Mouse (Mus musculus) heart, adult 2 months (tissue): ENCODE data around the gene Dnaic1. TPM values are rescaled to one million over a fixed set of nuclear protein-coding genes. Genes with fewer than 3 reads are reported as not detected.

Source experiments
- DNase-seq, 2 experiments: peaks; one replicate each; pipeline ENCODE4 v3.0.0; 2021
- H3K27ac ChIP-seq: fragments of 200-600 bp; 2 replicates; pipeline ENCODE4 v1.8.1; 2022
- H3K27me3 ChIP-seq: fragments of 200-500 bp; 2 replicates; pipeline ENCODE4 v1.6.1; 2012; ENCODE audit warnings: mild to moderate bottlenecking, low read length, inconsistent platforms, mixed read lengths; ENCODE audit not compliant: control insufficient read depth, insufficient read depth
- H3K36me3 ChIP-seq: fragments of 200-500 bp; 2 replicates; pipeline ENCODE4 v1.6.1; 2012; ENCODE audit warnings: low read length, inconsistent platforms; ENCODE audit not compliant: control insufficient read depth, insufficient read depth
- H3K4me1 ChIP-seq: fragments of 200-500 bp; 2 replicates; pipeline ENCODE4 v1.6.1; 2011; ENCODE audit warnings: low read length; ENCODE audit not compliant: control insufficient read depth, insufficient read depth
- H3K4me3 ChIP-seq: fragments of 200-600 bp; 2 replicates; pipeline ENCODE4 v1.8.1; 2022
- H3K79me2 ChIP-seq: fragments of 200-500 bp; replicated peaks from 2 replicates; pipeline ENCODE4 v1.6.1; 2012; ENCODE audit warnings: mild to moderate bottlenecking, inconsistent platforms, low read length, moderate library complexity, mixed read lengths; ENCODE audit not compliant: control insufficient read depth, insufficient read depth
- H3K9ac ChIP-seq: fragments of 200-500 bp; 2 replicates; pipeline ENCODE4 v1.6.1; 2012; ENCODE audit warnings: low read depth, mild to moderate bottlenecking, control low read depth, inconsistent platforms, low read length, mixed read lengths
- CTCF ChIP-seq: fragments of 200-600 bp; IDR thresholded peaks from 2 replicates; pipeline ENCODE4 v1.8.1; 2022; ENCODE audit warnings: antibody characterized with exemption, mild to moderate bottlenecking, moderate library complexity
- EP300 ChIP-seq: fragments of 200-500 bp; IDR thresholded peaks from 2 replicates; pipeline ENCODE4 v1.6.1; 2011; ENCODE audit warnings: low read depth, low read length, control low read depth; ENCODE audit not compliant: insufficient read depth
- POLR2A ChIP-seq: fragments of 200-500 bp; IDR thresholded peaks from 2 replicates; pipeline ENCODE4 v1.6.1; 2011; ENCODE audit warnings: mild to moderate bottlenecking, low read depth, low read length, control low read depth; ENCODE audit not compliant: insufficient read depth
- WGBS: fragments of 180-500 bp; shearing (Covaris S2); methylation state at CpG from one replicate; pipeline ENCODE4 v1.1.7; 2018; 5-methylcytosine and 5-hydroxymethylcytosine counted together
- intact Hi-C: fragments of 180-260 bp; cut with DNase I; formaldehyde crosslinking; loops from one replicate; pipeline ENCODE4 v1.15.1; 2025
- polyA plus RNA-seq: library from polyadenylated mRNA; depleted of rRNA; stranded (reverse); fragments of >200 nt; gene quantifications from 2 replicates; pipeline ENCODE4 v1.2.3, GENCODE M21; 2012
- total RNA-seq, 2 experiments: library from RNA; stranded (reverse); gene quantifications; 2 replicates each; pipeline ENCODE4 v1.2.3; 2021

Dnaic1 gene
- total and polyA plus RNA-seq, 3 experiments = 0.94 to 8.6 (median 2.3) TPM

DNA sequence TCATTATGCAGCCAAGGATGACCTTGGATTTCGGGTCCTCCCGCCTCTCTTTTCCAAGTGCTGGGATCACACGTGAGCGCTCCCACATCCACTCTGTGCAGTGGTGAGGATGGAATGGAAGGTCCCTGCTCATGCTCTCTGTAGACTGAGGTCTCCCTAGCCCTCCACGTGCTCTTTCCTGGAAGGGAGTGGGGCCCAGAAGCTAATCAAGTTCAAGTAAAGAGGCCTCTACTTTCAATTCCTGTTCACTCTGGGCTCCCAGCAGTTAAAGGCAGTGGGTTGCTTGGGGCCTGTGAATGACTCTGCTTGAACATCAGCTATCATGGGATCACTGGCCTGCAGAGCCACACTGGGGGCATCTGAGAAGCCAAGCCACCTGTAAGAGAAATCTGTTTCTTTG lies 6.3 kb upstream of the Dnaic1 start:
- TF ChIP-seq CTCF = no peak
- no peak for TF ChIP-seq POLR2A
- no peak for TF ChIP-seq EP300
- intact Hi-C loops = no loop called here
- H3K27ac ChIP-seq = no peak overlapping the region
- peaks cover 2% of the 10 kb centered on the region for H3K79me2 ChIP-seq
- H3K27me3 ChIP-seq = no peaks in the 10 kb centered on the region
- DNase-seq = no peak
- no peak overlapping the region for H3K9ac ChIP-seq
- H3K4me3 ChIP-seq = no peak overlapping the region
- 81% methylated on average over 5 of the region's 5 CpGs for WGBS
- H3K36me3 ChIP-seq = no peaks in the 10 kb centered on the region; the same call in 1 of the 2 replicates
- H3K4me1 ChIP-seq = peaks cover 15% of the 10 kb centered on the region

DNA sequence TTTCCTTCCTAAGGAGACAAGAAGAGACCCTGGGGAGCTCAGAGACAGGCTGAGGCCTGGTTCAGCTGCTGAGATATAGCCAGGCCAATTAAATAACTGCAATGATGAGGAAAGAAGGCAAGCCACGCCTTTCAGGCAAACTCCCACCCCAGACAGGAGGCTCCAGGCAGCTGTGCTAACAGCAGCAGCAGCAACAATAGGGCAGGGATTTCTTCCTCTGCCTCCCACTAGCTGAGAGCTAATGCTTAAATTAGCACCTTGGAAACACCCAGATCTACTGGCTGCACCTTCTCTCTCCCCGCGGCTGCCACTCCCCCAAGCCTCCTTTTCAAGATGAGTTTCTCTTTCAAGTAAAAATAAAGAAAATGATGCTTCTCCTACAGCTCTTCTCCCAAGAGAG lies 3.5 kb upstream of the Dnaic1 start:
- Histone ChIP-seq H3K79me2 (peaks cover 2% of the 10 kb centered on the region), H3K9ac (no peak overlapping the region), H3K27me3 (no peaks in the 10 kb centered on the region), H3K4me3 (no peak overlapping the region), H3K27ac (peak overlapping the region; percentile 6; the same call in 1 of the 2 replicates), H3K36me3 (no peaks in the 10 kb centered on the region; the same call in 1 of the 2 replicates), H3K4me1 (peaks cover 14% of the 10 kb centered on the region)
- DNase-seq = peak in 1 of 2 experiments; percentile 18
- WGBS = 22% methylated on average over 3 of the region's 3 CpGs
- intact Hi-C loops = loop anchor here (1.0 kb wide), 1 partner anchor 9 kb away; no protein-coding TSS in a partner anchor
- TF ChIP-seq CTCF = no peak
- no peak for TF ChIP-seq POLR2A
- no peak for TF ChIP-seq EP300

DNA sequence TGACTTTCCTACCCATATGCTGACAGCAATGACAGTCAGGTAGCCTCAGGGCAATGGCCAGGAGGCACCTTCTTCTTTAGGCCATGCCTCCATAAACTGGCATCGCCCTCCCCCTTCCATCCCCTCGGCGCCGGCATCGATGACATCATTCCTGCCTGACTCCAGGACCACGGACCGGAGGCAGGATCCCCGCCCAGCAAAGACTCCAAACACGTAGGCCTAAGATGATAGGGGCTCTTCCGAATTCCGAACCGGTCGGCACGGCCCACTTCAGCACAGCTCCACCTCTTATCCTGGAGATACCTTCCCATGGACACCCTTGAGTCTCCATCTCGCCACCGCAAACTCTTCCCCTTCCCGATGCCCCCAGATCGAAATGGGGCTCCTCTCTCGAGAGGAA lies 1.3 kb upstream of the Dnaic1 start:
- H3K27ac ChIP-seq = peak overlapping the region; percentile 75
- intact Hi-C loops = no loop called here

GRCm38 (mm10) chr4:41568682-41569410 lies 729 bp upstream of the Dnaic1 start:
- intact Hi-C loops = no loop called here

More for the DNA sequence above, 1.3 kb upstream of the Dnaic1 start:
- peak; percentile 61 to 64 for DNase-seq
- no peak for TF ChIP-seq CTCF
- no peak for TF ChIP-seq POLR2A
- TF ChIP-seq EP300 = no peak
- peak overlapping the region; percentile 89 for H3K9ac ChIP-seq
- no peaks in the 10 kb centered on the region for H3K27me3 ChIP-seq
- peaks cover under 1% of the 10 kb centered on the region for H3K79me2 ChIP-seq
- peak overlapping the region; percentile 82 for H3K4me3 ChIP-seq
- 16% methylated on average over 19 of the region's 19 CpGs for WGBS
- H3K36me3 ChIP-seq = no peaks in the 10 kb centered on the region; the same call in 1 of the 2 replicates
- peaks cover 14% of the 10 kb centered on the region for H3K4me1 ChIP-seq

GRCm38 (mm10) chr4:41571490-41571889 lies 1.9 kb downstream of the Dnaic1 start:
- no peak overlapping the region for H3K4me3 ChIP-seq
- no peak overlapping the region for H3K27ac ChIP-seq
- TF ChIP-seq CTCF = peak; percentile 24; the same call in 1 of the 2 replicates
- no peak for TF ChIP-seq POLR2A
- intact Hi-C loops = loop anchor here (2.0 to 5.0 kb wide), 2 partner anchors 43 to 104 kb away; partner anchors contain the start of gene Nudt2
- no peaks in the 10 kb centered on the region; the same call in 1 of the 2 replicates for H3K36me3 ChIP-seq
- DNase-seq = no peak
- H3K79me2 ChIP-seq = no peaks in the 10 kb centered on the region
- peaks cover 12% of the 10 kb centered on the region for H3K4me1 ChIP-seq
- H3K9ac ChIP-seq = no peak overlapping the region
- WGBS = 42% methylated on average over 5 of the region's 5 CpGs
- no peaks in the 10 kb centered on the region for H3K27me3 ChIP-seq

More at GRCm38 (mm10) chr4:41568682-41569410, 729 bp upstream of the Dnaic1 start:
- Histone ChIP-seq H3K27me3 (no peaks in the 10 kb centered on the region), H3K9ac (peak overlapping the region; percentile 89), H3K36me3 (no peaks in the 10 kb centered on the region; the same call in 1 of the 2 replicates), H3K79me2 (no peaks in the 10 kb centered on the region; the same call in 1 of the 2 replicates), H3K4me3 (peak overlapping the region; percentile 82), H3K27ac (peak overlapping the region; percentile 75), H3K4me1 (peaks cover 14% of the 10 kb centered on the region)
- TF ChIP-seq EP300 (no peak), CTCF (no peak), POLR2A (no peak)
- WGBS = 1% methylated on average over 58 of the region's 58 CpGs
- peak in 1 of 2 experiments; percentile 61 for DNase-seq

DNA sequence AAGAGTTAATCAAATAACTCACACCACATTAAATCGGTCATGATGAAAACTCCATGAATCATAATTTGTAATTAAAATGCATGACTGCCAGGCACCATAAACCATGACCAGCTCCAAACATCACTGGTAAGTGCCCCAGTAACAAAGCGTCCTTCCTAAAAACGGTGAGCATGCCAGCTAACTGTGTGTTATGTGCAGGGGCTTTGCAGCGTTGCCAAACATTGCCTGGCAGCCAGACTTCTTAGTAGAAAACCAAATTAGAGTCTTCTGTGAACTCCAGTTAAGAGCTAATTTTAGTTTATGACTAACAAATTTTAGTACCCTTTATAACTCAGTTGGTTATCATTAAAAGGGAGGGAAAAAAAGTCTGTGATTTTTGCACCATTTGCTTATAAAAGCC lies 3.9 kb downstream of the Dnaic1 start:
- intact Hi-C loops = loop anchor here (5.0 kb wide), 1 partner anchor 106 kb away; the partner anchor contains the start of gene Nudt2
- 52% methylated on average over 4 of the region's 4 CpGs for WGBS

More for the DNA sequence above, 3.9 kb downstream of the Dnaic1 start:
- DNase-seq = no peak
- Histone ChIP-seq H3K27me3 (no peaks in the 10 kb centered on the region), H3K79me2 (no peaks in the 10 kb centered on the region), H3K4me1 (peaks cover 3% of the 10 kb centered on the region; the same call in 1 of the 2 replicates), H3K27ac (no peak overlapping the region), H3K4me3 (no peak overlapping the region), H3K36me3 (no peaks in the 10 kb centered on the region), H3K9ac (no peak overlapping the region)
- TF ChIP-seq POLR2A = no peak
- no peak for TF ChIP-seq CTCF
- TF ChIP-seq EP300 = no peak
